Mouse (Mus musculus) mouse trophoblast stem cell (cell line): ENCODE results near the gene Immp2l.

Experiments used
- in situ Hi-C, 2 experiments: fragments of 300-500 bp; cut with MseI, MboI; formaldehyde crosslinking; loops; 2 replicates in 1 of 2; 3 replicates in 1 of 2; pipeline ENCODE4 v1.15.1; 2025

Gene Immp2l

DNA sequence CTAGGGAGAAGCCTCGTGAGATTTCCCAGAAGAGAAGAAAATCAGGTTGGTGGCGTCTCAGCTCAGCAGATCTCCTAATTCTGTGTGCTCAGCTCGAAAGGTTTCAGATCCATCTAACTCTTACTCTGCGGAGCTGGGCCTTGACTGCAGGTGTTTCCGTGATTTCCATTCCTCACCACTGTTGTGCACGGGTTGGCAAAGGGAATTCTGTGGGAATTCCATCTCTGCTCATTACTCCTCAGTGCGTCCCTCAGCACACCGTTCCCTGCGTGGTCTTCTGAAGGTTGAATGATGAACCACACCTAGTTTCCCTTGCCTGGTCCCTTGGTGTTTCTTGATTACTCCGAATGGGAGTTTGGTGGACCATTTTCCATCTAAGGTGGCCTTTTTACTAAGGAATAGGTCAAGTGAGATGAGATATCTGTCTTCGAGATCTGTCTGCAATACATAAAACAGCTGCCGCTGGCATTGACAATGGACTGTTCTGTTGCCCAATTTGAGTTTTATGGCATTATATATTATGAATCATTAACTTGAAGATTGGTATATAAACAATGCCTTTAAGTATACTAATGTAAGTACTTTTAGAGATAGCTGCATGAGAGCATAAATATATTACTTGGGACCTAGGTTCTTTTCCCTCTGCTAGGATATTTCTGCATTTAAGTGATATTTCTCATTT is 23.3 kb downstream of the Immp2l start:
- in situ Hi-C loops: no loop called here

DNA sequence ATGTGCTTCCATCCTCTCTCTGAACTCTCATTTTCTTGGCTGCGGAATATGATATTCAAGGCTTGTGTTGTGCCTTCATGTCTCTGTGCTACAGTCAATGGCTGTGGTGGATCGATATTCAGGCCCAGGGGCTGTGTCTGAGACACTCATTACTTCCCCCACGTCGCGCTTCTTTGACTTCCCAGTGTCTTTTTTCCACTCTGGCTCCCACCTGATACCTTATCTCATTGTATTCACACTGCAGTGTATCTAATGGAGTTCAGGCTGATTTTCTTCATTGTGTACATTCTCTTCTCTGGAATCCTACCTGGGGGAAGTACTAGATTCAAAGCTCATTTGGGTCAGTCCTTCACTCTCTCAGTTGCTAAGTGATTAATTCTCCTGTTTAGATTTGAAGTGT is 27.1 kb downstream of the Immp2l start:
- in situ Hi-C loops: no loop called here

- in situ Hi-C loops: no loop called here
These were observed 29.0 kb downstream of the Immp2l start for GRCm38 (mm10) chr12:41052897-41053296.

DNA sequence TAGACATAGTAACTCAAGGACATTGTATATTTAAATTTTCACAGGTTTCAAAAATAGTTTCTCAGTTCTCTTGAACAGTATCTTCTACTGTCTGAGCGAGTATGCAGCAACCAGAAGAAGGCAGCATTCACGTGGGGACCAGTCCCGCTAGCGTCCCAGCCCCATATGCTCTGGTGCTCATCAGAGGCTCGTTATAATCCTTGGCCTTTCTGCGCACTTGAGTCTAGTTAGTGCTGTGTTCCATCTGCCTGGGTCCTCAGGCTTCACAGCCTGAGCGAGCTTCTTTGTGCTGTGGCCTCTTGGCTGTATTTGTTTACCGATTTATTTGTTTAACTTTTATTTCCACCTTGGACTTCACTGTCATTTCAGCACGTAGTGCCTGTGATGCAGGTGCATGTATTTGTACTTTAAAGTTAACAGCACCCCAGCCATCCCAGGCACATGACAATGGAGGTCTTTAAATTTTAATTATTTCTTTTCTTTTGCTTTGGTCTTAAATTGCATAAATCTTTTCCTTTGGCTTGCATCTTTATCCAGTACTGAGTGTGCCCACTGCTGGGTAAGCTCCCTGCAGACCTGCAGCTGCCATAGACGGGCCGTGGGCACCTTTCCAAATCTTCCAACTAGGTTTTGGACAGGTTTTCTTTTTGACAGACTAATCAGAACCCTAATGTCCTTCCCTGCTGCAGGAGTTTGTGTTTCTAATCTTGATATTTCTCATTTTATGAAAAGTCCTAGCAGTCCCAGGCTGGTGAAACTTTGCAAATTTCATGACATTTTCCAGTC is 30.3 kb downstream of the Immp2l start:
- in situ Hi-C loops: no loop called here

- in situ Hi-C loops: no loop called here
These were observed 32.1 kb downstream of the Immp2l start for GRCm38 (mm10) chr12:41055941-41056340.

DNA sequence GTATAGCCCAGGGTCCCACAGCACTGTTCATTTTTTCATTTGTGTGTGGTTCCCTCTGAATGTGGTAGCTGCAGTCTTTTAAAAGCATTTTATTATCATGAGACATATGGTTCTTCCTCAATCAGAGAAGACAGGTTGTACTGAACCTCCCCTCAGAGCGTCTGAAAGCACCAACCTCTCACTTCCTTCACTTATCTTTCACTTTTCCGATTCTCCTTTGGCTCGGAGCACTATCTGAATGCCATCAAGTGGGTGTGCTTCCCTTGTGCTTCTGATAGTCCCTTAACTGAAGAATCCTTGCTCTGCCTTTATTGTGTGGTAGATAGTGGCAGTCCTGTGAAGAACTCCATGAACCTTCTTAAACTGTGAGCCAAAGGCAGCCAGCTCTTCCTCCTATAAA is 39.4 kb downstream of the Immp2l start:
- in situ Hi-C loops: no loop called here

DNA sequence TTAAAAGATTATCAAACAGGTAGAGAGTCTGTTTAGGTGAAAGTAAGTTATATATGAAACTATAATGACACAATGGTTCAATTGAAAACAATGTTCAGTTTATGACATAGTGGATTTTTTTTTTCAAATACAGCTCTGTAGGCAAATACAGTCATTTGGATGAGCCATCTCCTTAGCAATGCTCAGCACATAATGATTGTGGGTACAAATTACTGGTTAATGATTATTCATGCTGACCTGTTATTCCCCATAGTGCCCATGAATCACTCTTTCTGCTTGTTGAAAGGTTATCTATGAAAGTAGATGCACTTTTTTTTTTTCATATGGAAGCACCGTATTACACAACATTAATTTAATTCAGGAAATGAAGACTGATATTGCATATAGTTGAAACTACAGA is 58.0 kb downstream of the Immp2l start:
- in situ Hi-C loops: no loop called here

DNA sequence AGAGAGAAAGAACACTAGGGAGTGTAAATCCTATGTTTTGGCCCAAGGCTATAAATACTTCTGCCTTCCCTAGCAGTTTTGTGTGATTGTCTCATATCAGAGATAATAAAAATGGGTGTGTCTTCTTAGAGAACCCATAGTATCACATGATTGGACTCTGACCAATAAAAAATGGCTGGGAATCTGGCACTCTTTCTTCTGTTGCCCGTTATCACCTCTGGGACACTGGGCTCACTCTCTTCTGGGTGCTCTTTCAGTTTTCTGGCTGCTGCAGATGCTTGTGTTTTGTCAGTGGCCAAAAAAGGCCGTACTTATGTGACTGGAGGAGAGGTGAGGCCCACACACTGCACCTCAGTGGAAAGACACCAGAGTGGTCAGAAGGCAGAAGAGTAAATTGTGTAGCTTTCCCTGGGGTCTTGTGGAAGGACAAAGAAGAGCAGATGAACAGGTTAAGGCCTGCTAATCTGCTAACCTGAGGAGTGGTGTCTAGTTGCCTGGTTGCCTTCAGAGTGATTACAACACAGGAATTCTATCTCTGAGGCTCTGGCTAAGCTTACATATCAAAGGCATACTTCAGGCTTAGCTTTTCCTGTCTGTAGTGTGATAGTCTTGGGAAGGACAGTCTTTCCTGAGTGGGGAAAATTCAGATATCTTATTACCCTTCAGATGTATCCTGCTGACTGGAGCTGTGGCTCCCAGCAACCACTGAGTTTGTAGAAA is 60.6 kb downstream of the Immp2l start:
- in situ Hi-C loops: no loop called here

- in situ Hi-C loops: no loop called here
These were observed 66.1 kb downstream of the Immp2l start for GRCm38 (mm10) chr12:41089931-41090366.

GRCm38 (mm10) chr12:41090771-41091170 is 66.9 kb downstream of the Immp2l start:
- in situ Hi-C loops: no loop called here

GRCm38 (mm10) chr12:41091316-41091715 is 67.4 kb downstream of the Immp2l start:
- in situ Hi-C loops: no loop called here

GRCm38 (mm10) chr12:41096045-41096444 is 72.2 kb downstream of the Immp2l start:
- in situ Hi-C loops: no loop called here

GRCm38 (mm10) chr12:41097406-41097805 is 73.5 kb downstream of the Immp2l start:
- in situ Hi-C loops: no loop called here

GRCm38 (mm10) chr12:41109011-41109410 is 85.1 kb downstream of the Immp2l start:
- in situ Hi-C loops: no loop called here

- in situ Hi-C loops: no loop called here
These were observed 87.6 kb downstream of the Immp2l start for GRCm38 (mm10) chr12:41111456-41111855.

- in situ Hi-C loops: no loop called here
These were observed 88.2 kb downstream of the Immp2l start for GRCm38 (mm10) chr12:41112137-41112536.

DNA sequence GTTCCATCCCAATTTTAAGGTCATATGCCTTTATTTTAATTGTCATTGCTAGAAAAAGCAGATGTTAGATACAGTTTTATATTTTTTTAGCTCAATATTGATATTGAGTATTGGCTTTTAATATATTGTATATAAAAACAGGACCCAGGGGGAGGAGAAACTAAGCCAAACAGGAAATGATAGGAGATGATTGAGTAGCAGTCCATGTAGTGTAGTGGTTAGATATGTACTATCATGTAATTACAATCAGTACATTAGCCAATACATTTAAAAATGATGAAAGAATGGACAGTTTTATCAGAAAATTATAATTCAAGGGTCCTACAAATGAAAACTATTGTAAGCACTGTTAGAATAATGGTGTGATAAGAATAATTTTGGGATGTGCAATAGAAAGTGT is 94.5 kb downstream of the Immp2l start:
- in situ Hi-C loops: no loop called here

- in situ Hi-C loops: no loop called here
These were observed 95.8 kb downstream of the Immp2l start for GRCm38 (mm10) chr12:41119657-41120056.

DNA sequence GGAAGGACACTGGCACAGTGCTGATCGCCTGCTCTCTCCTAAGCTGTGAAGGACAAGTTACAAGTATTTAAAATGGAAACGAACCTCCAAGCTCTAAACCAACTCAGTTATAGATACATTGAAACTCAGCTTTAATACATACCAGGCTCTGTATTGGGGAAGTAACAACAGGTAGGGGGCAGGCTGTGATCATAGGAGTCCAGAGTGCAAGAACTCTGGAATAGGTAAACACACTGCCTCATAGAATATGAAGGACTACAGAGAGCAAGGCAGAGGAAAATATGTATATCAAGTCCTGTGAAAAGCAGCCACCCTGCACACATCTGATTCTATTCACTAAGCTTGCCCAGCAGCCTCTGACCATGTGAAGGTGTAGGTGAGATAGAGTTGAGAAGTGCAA is 99.3 kb downstream of the Immp2l start:
- in situ Hi-C loops: no loop called here

DNA sequence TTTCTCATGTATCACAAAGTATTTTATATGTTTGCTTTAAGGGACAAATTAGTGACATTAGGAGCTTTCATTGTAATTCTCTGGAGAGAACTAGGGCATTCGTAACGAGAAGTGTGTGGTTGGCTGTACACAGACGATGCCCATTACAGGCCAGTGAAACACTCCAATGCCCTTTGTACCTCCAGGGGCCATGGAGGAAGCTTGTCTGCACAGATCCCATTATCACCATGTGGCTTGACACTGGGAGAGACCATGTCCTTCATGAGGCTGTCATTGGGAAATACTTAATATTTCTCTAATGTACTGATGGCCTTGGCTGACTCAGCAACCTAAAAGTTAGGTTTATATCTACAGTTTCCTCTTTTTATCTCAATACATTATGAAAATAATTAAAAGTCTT is 111.0 kb downstream of the Immp2l start:
- in situ Hi-C loops: no loop called here

DNA sequence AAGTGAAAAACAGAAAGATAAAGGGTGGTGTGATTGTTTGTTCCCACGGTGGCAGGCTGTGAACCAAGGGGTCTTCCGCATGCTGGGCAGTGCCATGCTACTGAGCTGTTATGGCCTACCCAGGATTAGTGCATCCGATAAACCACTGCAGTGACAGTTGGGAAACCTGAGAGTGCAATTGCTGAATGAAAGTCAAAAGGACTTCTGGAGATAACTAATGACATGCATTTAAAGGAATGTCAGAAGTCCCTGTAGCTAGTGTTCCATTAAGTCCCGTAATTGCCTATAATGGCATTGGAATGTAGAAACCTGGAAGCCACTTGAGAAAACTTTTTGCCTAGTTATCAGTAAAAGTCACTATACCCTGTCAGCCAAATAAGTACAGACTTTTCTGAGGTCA is 135.7 kb downstream of the Immp2l start:
- in situ Hi-C loops: no loop called here

DNA sequence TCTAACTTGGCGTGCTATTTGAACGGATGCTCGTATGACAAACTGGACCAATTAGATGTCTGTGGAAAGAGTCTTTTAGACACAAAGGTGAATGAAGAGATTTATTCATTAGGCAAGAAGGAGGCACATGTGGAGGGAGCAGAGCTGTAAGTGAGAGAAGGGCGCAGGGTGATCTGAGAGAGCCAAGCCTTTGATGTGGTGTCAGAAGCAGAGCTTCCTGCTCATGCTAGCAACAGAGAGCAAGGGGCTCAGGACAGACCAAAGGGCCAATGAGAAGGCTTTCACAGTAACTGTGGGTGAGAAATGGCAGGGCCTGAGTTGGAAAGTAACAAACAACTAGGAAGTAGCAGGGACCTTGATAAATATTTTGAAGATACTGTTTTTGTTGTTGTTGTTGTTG is 143.9 kb downstream of the Immp2l start:
- in situ Hi-C loops: no loop called here

- in situ Hi-C loops: no loop called here
These were observed 146.2 kb downstream of the Immp2l start for GRCm38 (mm10) chr12:41170051-41170450.
